Mouse (Mus musculus): ENCODE measurements around the gene Prkn. TPM values are rescaled to one million over a fixed set of nuclear protein-coding genes. Genes with fewer than 3 reads are reported as not detected.

Prkn gene
- polyA plus RNA-seq, 1 experiment from 2014 or later = 2.8 TPM

DNA sequence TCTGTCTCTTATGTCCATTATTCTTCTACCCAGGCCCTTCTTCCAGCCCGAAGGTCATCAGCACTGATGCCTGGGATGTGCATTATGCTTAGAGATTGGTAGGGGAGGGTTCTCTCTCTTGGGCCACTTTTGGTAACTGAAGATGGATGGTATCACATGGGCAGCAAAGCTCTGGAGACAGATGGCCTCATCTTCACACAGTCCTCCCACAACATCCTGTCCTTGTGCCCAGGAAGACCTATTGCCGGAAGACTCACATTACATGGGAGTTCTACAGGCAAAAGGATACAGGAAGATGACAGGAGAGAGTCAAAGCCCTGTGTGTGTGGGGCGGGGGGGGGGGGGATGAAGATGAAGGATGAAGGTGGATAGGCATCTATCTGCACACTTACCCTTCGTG lies 928.2 kb downstream of the Prkn start:
- H3K4me3 ChIP-seq (ENCODE audit: low read depth, low read length) = no peak overlapping the region
- no peaks in the 10 kb centered on the region for H3K27me3 ChIP-seq (replicated peaks; ENCODE audit: insufficient read depth, low read length)
- TF ChIP-seq EP300 (IDR thresholded peaks at IDR 0.05) = no peak
- no peak for TF ChIP-seq CTCF (IDR thresholded peaks at IDR 0.05)
- ATAC-seq = no peak
- no peak overlapping the region for H3K9ac ChIP-seq (replicated peaks; ENCODE audit: low read depth)
- H3K4me2 ChIP-seq (replicated peaks; ENCODE audit: low read depth, low read length) = no peak overlapping the region
- no peak for DNase-seq (ENCODE audit: low spot score)
- no peaks in the 10 kb centered on the region for H3K4me1 ChIP-seq (ENCODE audit: insufficient read depth, low read depth, low read length)
- no peaks in the 10 kb centered on the region for H3K9me3 ChIP-seq (ENCODE audit: low read length)
- H3K36me3 ChIP-seq (ENCODE audit: insufficient read depth, low read length) = no peaks in the 10 kb centered on the region
- 78% methylated on average over 4 of the region's 4 CpGs for WGBS
- no peak overlapping the region for H3K27ac ChIP-seq (ENCODE audit: low read length)

DNA sequence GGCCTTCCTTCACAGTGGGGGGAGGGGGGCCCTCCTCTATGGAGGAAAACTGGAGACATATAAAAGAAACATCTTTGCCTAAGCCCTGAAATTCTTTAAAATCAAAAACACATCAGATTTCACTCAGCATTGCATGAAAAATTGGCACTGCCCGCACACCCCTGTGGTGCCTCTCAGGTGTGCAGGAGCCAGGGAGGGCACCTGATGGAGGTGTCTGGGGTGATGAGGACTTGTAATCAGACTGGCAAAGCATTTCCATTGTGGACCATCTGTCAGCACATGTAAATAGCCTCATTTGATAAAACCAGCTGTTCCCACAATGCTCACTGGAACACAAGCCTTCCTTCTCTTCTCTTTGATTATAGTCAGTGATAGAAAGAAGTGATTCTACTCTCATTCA lies 928.8 kb downstream of the Prkn start:
- 93% methylated on average over 1 of the region's 1 CpGs for WGBS
- Histone ChIP-seq H3K4me2 (replicated peaks; ENCODE audit: low read depth, low read length) (no peak overlapping the region), H3K9ac (replicated peaks; ENCODE audit: low read depth) (no peak overlapping the region), H3K36me3 (ENCODE audit: insufficient read depth, low read length) (no peaks in the 10 kb centered on the region), H3K4me1 (ENCODE audit: insufficient read depth, low read depth, low read length) (no peaks in the 10 kb centered on the region), H3K27ac (ENCODE audit: low read length) (no peak overlapping the region), H3K27me3 (replicated peaks; ENCODE audit: insufficient read depth, low read length) (no peaks in the 10 kb centered on the region), H3K4me3 (ENCODE audit: low read depth, low read length) (no peak overlapping the region), H3K9me3 (ENCODE audit: low read length) (no peaks in the 10 kb centered on the region)
- DNase-seq (ENCODE audit: low spot score) (no peak), ATAC-seq (no peak)
- TF ChIP-seq EP300 (IDR thresholded peaks at IDR 0.05) = no peak
- no peak for TF ChIP-seq CTCF (IDR thresholded peaks at IDR 0.05)

DNA sequence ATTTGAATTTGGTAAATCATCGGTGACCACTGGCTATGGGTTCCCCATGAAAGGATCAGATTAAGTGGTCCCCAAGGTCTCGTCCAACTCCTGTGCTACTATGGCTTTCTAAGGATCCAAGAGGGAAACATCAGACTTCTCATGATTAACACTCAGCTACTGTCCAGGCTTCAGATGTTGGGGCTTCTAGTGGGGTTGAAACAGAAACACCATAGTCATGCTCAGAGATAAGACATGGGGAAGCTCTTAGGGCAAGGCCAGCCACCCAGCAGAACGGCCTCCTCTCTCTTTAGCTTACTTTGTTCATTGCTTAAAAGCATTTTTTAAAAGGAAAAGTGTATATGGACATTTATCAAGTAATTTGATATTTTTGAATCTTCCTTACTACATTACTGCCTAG lies 929.3 kb downstream of the Prkn start:
- no peak overlapping the region for H3K9ac ChIP-seq (replicated peaks; ENCODE audit: low read depth)
- H3K36me3 ChIP-seq (ENCODE audit: insufficient read depth, low read length) = no peaks in the 10 kb centered on the region
- WGBS = 71% methylated on average over 3 of the region's 3 CpGs
- no peaks in the 10 kb centered on the region for H3K9me3 ChIP-seq (ENCODE audit: low read length)
- H3K4me1 ChIP-seq (ENCODE audit: insufficient read depth, low read depth, low read length) = no peaks in the 10 kb centered on the region
- ATAC-seq (no peak), DNase-seq (ENCODE audit: low spot score) (no peak)
- H3K4me3 ChIP-seq (ENCODE audit: low read depth, low read length) = no peak overlapping the region
- TF ChIP-seq CTCF (IDR thresholded peaks at IDR 0.05) (no peak), EP300 (IDR thresholded peaks at IDR 0.05) (no peak)
- H3K27me3 ChIP-seq (replicated peaks; ENCODE audit: insufficient read depth, low read length) = no peaks in the 10 kb centered on the region
- H3K27ac ChIP-seq (ENCODE audit: low read length) = no peak overlapping the region
- H3K4me2 ChIP-seq (replicated peaks; ENCODE audit: low read depth, low read length) = no peak overlapping the region

DNA sequence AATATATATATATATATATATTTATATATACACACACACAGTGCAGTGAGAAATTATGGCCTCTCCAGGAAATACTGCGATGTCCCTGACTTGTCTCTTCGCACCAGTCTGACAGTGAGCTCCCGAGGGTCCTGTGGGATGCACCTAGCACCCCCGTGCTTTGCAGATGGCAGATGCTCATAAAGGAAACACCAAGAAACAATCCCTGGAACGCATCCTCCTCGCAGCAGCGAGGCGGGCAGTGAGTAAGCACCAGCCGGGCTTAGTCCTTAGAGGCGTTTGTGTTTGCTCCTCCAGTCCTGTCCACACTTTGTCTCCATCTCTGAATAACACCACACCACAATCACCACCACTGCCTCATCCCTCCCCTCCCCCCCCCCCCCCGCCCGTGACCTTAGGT lies 939.4 kb downstream of the Prkn start:
- no peak for ATAC-seq
- 79% methylated on average over 11 of the region's 12 CpGs for WGBS
- no peak for DNase-seq (ENCODE audit: low spot score)

DNA sequence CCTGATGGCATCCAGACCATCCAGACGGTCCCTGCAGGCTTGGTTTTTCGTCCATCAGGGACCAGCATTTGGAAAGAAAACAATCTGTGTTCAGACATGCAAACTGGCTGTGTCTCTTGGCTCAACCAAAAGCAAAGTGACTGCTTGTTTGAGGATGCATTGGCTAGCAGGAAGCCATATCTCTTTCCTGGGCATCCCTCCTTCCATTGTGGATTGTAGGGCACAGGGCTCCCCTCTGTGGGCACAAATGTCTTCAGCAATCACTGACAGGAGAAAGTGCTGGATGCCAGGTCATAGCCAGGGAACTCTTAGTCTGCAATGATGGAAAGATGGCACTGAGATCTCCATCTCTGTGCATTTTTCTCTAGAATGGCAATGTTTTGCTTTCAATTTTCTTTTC lies 939.8 kb downstream of the Prkn start:
- Histone ChIP-seq H3K9me3 (ENCODE audit: low read length) (no peaks in the 10 kb centered on the region), H3K27ac (ENCODE audit: low read length) (no peak overlapping the region), H3K4me3 (ENCODE audit: low read depth, low read length) (no peak overlapping the region), H3K9ac (replicated peaks; ENCODE audit: low read depth) (no peak overlapping the region), H3K4me1 (ENCODE audit: insufficient read depth, low read depth, low read length) (no peaks in the 10 kb centered on the region), H3K27me3 (replicated peaks; ENCODE audit: insufficient read depth, low read length) (no peaks in the 10 kb centered on the region), H3K4me2 (replicated peaks; ENCODE audit: low read depth, low read length) (no peak overlapping the region), H3K36me3 (ENCODE audit: insufficient read depth, low read length) (no peaks in the 10 kb centered on the region)
- DNase-seq (ENCODE audit: low spot score) = no peak
- TF ChIP-seq EP300 (IDR thresholded peaks at IDR 0.05) (no peak), CTCF (IDR thresholded peaks at IDR 0.05) (no peak)
- ATAC-seq = no peak
- WGBS = 50% methylated on average over 2 of the region's 2 CpGs

More for the DNA sequence above, 939.4 kb downstream of the Prkn start:
- H3K4me2 ChIP-seq (replicated peaks; ENCODE audit: low read depth, low read length) = no peak overlapping the region
- H3K9me3 ChIP-seq (ENCODE audit: low read length) = no peaks in the 10 kb centered on the region
- H3K4me1 ChIP-seq (ENCODE audit: insufficient read depth, low read depth, low read length) = no peaks in the 10 kb centered on the region
- no peak for TF ChIP-seq CTCF (IDR thresholded peaks at IDR 0.05)
- no peak for TF ChIP-seq EP300 (IDR thresholded peaks at IDR 0.05)
- H3K9ac ChIP-seq (replicated peaks; ENCODE audit: low read depth) = no peak overlapping the region
- no peaks in the 10 kb centered on the region for H3K27me3 ChIP-seq (replicated peaks; ENCODE audit: insufficient read depth, low read length)
- H3K36me3 ChIP-seq (ENCODE audit: insufficient read depth, low read length) = no peaks in the 10 kb centered on the region
- no peak overlapping the region for H3K4me3 ChIP-seq (ENCODE audit: low read depth, low read length)
- H3K27ac ChIP-seq (ENCODE audit: low read length) = no peak overlapping the region

DNA sequence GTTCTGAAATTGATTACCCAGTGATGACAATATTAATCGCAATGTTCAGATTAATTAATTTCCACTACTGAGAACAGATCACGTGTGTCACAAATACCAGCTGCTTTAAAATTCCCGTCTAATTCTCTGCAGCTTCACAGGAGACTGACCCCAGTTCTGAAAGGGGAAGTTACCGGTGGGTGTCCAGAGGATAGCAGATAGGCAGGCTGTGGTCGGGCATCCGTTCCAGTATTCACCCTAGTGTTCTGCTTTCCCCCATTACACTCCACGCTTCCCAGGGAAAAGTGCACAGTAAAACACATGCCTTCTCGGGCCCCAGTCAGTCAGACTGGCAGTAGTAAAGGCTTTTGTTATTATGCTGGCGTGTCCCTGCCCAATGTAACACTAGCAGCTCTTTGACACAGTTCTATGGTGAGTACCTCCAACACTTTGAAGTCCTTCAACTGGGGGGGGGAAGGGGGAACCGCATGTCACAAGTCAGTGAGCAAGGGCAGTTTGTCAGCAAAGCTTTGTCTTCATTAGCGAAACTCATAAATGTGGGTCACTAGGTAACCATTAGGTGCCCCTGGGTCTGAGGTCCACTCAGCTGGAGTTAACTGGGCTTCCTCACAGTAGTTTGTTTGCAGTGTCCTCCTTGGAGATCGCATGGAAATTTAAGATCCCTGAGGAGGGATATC lies 940.8 kb downstream of the Prkn start:
- Histone ChIP-seq H3K36me3 (ENCODE audit: insufficient read depth, low read length) (no peaks in the 10 kb centered on the region), H3K4me3 (ENCODE audit: low read depth, low read length) (no peak overlapping the region), H3K4me1 (ENCODE audit: insufficient read depth, low read depth, low read length) (no peaks in the 10 kb centered on the region), H3K27ac (ENCODE audit: low read length) (no peak overlapping the region), H3K9ac (replicated peaks; ENCODE audit: low read depth) (no peak overlapping the region), H3K9me3 (ENCODE audit: low read length) (no peaks in the 10 kb centered on the region), H3K4me2 (replicated peaks; ENCODE audit: low read depth, low read length) (no peak overlapping the region), H3K27me3 (replicated peaks; ENCODE audit: insufficient read depth, low read length) (no peaks in the 10 kb centered on the region)
- no peak for ATAC-seq
- WGBS = 62% methylated on average over 12 of the region's 12 CpGs
- TF ChIP-seq CTCF (IDR thresholded peaks at IDR 0.05) = no peak
- TF ChIP-seq EP300 (IDR thresholded peaks at IDR 0.05) = no peak
- no peak for DNase-seq (ENCODE audit: low spot score)

Data from lung, postnatal 0 days (tissue).